Mouse (Mus musculus) left cerebral cortex, postnatal 14 days (tissue): Measurements from ENCODE around the gene Pde1c. TPM values are rescaled to one million over a fixed set of nuclear protein-coding genes. Genes with fewer than 3 reads are reported as not detected.
"Not testable (repeated sequence)": the region's sequence is repeated elsewhere in the genome, so short reads cannot be mapped to it uniquely, and the experiment has no call there.

Experiments used
- DNase-seq, 2 experiments: peaks; one replicate each; pipeline ENCODE4 v3.0.0; 2021 to 2022; ENCODE audit warnings: low spot score in 2 of 2, mixed read lengths in 1 of 2
- intact Hi-C: fragments of 180-260 bp; cut with DNase I; formaldehyde crosslinking; loops from one replicate; pipeline ENCODE4 v1.15.1; 2025
- long read RNA-seq, 2 experiments: library from polyadenylated mRNA; stranded (forward); transcript quantifications; one replicate each; pipeline ENCODE4 v2.0.0; 2021
- total RNA-seq, 2 experiments: library from RNA; stranded (reverse); gene quantifications; 2 replicates each; pipeline ENCODE4 v1.2.3; 2021

Pde1c gene
- 1 to 10 TPM; 3.4 to 3.8 TPM for total RNA-seq
- long read RNA-seq, experiment 1: 0 reads
- long read RNA-seq, experiment 2: 0 reads

DNA sequence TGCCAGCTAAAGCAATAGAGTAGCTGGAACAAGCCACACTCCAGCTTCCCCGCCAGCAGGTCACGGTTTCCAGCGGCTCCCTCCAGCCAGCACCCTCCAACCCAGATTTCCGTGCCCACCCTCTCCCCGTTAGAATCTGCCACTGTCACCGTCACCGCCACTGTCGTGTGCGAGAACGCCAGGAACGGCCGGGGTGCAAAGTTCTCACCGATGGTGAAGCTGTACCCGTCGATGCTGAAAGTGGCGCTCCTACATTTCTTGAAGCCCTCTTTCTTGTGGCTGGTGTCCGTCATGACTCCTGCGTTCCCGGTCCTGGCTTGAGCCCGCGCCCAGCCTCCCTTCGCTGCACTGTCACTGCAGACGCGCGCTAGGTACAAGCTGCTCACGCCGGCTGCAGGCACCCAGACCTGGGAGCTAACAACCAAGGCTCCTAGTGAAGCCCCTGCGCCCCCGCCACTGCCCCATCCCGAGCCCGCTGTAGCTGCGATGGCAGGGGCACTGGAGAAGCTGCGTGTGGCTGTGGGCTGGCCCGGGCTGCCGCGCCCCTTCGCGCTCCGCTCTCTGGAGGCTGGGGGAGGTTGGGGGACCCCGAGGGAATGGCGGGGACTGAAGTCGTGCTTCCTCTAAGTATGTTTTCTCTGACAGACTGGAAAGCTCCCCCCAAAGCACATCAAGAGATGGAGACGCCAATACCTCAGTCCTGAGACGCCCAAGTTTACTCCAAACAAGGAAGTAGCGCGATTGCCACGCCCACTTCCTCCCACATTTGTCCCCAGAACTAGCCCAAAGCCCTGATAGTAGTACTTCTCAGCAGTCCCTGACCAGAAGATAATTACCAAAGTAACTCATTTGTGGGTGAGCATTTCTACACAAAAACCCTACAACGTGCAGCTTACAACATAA, at the start of gene Pde1c:
TSS of gene Pde1c (minus strand) at position 634 of the 903 bp plus-strand sequence.
- intact Hi-C loops: no loop called here
- DNase-seq: peak in 1 of 2 experiments; percentile 16

- intact Hi-C loops: no loop called here
- peak; percentile 4 to 9 for DNase-seq
Observed at GRCm38 (mm10) chr6:56616982-56617613, 48.2 kb upstream of the Pde1c start.

- DNase-seq: no peak
- intact Hi-C loops: no loop called here
Observed at GRCm38 (mm10) chr6:56616228-56616981, 47.5 kb upstream of the Pde1c start.

DNA sequence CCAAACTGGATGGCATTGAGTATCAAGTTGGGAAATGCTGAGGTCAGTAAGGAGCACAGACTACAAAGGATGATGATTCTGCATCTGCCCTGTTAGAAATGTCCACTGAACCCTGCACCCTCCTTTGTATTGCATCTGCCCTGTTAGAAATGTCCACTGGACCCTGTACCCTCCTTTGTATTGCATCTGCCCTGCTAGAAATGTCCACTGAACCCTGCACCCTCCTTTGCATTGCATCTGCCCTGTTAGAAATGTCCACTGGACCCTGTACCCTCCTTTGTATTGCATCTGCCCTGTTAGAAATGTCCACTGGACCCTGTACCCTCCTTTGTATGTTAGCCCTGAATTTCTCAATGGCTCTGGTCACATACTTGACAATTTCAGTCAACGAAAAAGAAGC, 40.6 kb upstream of the Pde1c start:
- not testable (repeated sequence) for DNase-seq
- intact Hi-C loops: loop anchor here (2.0 kb wide), 1 partner anchor 543 kb away; no protein-coding TSS in a partner anchor

DNA sequence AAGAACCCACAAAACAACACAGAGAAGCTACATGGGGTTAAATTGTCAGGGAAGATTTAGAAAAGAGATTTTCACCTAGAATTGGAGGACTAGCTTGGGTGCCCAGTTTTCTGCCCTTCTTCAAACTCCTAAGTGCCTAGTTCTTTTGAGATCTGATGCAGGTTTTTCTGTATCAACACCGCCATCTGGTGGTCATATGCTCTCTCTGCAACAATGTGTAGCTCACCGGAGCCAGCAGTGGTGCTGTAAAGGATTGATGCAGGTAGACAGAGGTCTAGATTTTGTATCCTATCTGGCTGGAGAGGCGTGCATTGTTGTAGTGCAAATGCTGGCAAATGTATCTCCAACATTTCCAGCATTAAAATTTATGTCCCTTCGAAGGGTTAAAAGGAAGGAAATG, 39.4 kb upstream of the Pde1c start:
- DNase-seq: peak; percentile 78 to 80
- intact Hi-C loops: loop anchor here (1.0 to 2.0 kb wide), 2 partner anchors 127 to 541 kb away; no protein-coding TSS in a partner anchor

DNA sequence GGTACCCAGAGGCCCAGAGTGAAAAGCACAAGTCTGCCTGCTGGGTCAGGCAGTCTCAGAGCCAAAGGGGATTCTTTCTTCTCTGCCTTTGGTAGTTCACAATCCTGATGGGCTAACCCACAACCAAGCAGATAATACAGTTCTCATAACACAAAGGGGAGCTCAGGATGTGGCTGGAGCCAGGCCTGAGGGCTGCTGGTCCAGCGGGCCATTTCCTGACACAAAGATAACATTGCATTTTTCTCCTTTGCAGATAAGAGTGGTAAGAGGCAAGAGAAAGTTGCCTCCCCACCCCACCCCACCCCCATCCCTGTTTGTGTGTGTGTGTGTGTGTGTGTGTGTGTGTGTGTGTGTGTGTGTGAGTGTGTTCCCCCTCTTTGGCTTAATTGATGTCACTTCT, 10.7 kb upstream of the Pde1c start:
- no peak for DNase-seq

DNA sequence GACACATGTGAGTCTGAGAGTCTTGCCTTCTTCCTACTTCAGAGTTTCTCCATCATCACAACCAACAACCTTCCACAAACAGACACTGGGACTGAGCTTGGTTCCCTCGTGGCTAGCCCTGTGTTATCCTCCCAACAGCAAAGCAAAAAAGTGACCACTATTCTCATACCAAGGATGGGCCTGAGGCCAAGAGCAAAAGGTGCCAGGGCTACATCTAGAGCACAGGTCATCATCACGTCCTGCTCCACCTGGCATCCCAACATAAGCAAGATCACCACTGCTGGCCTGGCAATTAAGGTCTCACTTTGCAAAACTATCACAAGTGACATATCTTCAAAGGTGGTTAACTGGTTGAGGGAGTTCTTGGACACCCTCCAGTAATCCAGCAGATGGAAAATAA, 8.0 kb downstream of the Pde1c start:
- intact Hi-C loops: no loop called here
- DNase-seq: no peak

More for the DNA sequence above, 10.7 kb upstream of the Pde1c start:
- intact Hi-C loops: no loop called here

- DNase-seq: peak; percentile 18 to 25
- intact Hi-C loops: no loop called here
Observed at GRCm38 (mm10) chr6:56560474-56560888, 8.4 kb downstream of the Pde1c start.

GRCm38 (mm10) chr6:56558711-56559110, 10.2 kb downstream of the Pde1c start:
- no peak for DNase-seq
- intact Hi-C loops: no loop called here

DNA sequence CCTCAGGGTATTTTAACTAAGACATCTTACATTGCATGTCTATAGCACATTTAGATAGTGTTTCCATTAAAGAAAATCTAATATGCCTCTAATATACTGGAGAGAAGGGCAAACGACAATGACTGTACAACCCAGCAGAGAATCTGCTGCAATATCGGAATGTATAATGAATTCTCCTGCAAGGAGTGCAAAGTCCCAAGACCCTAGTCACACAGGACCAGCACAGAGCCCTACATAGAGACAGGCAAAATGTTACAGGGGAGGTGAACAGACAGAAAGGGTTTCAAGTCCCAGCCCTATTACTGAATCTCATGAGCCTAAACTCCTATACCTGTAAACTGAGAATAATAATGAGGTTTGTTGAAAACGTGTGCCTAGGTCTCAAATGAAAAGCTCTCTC, 13.1 kb downstream of the Pde1c start:
- DNase-seq: no peak
- intact Hi-C loops: no loop called here

- DNase-seq: peak; percentile 9 to 40
- intact Hi-C loops: no loop called here
Observed at GRCm38 (mm10) chr6:56555382-56555781, 13.5 kb downstream of the Pde1c start.

GRCm38 (mm10) chr6:56551022-56551421, 17.9 kb downstream of the Pde1c start:
- no peak for DNase-seq
- intact Hi-C loops: no loop called here

DNA sequence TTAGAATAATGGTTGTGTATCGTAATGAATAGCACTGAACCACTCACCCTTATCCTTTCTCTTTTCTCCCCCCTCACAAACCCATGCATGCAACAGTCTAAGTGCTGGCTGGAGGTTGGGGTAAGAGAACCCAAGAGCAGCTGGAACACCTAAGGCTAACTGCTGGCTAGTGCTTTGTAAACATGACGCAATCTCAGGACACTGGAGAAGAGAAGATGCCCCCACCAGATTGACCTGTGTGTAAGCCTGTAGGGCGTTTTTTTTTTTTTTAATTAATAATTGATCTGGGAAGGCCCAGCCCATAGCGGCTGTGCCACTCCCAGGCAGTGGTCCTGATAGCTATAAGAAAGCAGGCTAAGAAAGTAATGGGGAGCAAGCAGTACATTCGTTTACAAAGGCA, 28.7 kb downstream of the Pde1c start:
- intact Hi-C loops: no loop called here
- no peak for DNase-seq

- DNase-seq: no peak
- intact Hi-C loops: no loop called here
Observed at GRCm38 (mm10) chr6:56534653-56535052, 34.2 kb downstream of the Pde1c start.

DNA sequence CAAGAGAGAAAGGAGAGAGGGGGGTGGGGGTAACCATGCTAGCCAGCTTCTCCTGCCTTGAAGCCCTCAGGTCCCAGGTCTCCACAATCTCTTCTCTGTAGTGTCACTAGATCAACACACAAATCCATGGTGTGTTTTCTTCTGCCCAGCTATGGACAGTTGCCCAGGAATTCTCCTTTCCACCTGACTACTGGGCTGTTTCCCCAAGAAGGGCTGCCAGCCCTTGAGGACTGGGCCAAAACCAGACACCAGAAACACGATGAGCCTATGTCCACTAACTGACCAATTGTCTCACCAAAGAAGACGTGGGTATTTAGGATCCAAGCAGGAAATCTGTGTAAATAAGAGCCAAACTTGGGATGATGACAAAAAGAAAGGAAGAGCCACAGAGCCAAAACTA, 36.6 kb downstream of the Pde1c start:
- intact Hi-C loops: no loop called here
- no peak for DNase-seq

- DNase-seq: no peak
- intact Hi-C loops: no loop called here
Observed at GRCm38 (mm10) chr6:56523938-56524866, 44.7 kb downstream of the Pde1c start.

GRCm38 (mm10) chr6:56489161-56489560, 79.7 kb downstream of the Pde1c start:
- intact Hi-C loops: no loop called here
- no peak for DNase-seq

- DNase-seq: no peak
- intact Hi-C loops: no loop called here
Observed at GRCm38 (mm10) chr6:56485078-56485477, 83.8 kb downstream of the Pde1c start.
